Mouse (Mus musculus) small intestine, adult 2 months (tissue): Measurements from ENCODE around the gene Nod1.

Experiments used
- CTCF ChIP-seq: fragments of 200-500 bp; IDR thresholded peaks from 2 replicates; pipeline ENCODE4 v1.5.1; 2012; ENCODE audit warnings: low read depth, mild to moderate bottlenecking, control low read depth, inconsistent platforms, low read length, moderate library complexity, mixed read lengths; ENCODE audit not compliant: insufficient replicate concordance, insufficient read length; ENCODE audit errors: extremely low read depth
- POLR2A ChIP-seq: fragments of 200-500 bp; IDR thresholded peaks from 2 replicates; pipeline ENCODE4 v1.6.1; 2012; ENCODE audit warnings: low read depth, mild to moderate bottlenecking, control low read depth, inconsistent platforms, low read length, moderate library complexity

DNA sequence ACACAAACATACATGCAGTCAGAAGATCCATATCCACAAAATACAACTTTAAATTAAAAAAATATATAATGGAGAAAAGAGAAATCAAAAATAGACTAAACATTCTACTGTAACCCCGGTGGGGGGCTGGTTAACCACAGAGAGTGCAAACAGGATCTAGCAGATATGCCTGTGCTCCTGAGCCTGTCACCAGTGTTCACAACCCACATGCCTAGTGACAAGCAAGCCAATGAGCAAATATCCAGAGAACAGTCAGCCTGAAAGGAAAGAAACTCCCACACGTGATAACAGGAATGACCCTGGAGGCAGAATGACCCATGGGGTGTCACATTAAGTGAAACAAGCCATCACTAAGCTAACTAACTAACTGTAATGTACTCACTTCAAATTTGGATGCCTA, 35.9 kb downstream of the Nod1 start:
- TF ChIP-seq CTCF (no peak), POLR2A (no peak)
